Mouse (Mus musculus) MEL (cell line): ENCODE measurements around the gene Pdcd10. TPM values are rescaled to one million over a fixed set of nuclear protein-coding genes. Genes with fewer than 3 reads are reported as not detected.

Experiments
- DNase-seq: peaks from one replicate; pipeline ENCODE4 v3.0.0; 2011; ENCODE audit warnings: low read depth, low spot score
- H3K27ac ChIP-seq: 2 replicates; pipeline ENCODE4 v1.5.1; 2012; ENCODE audit warnings: low read depth, mild to moderate bottlenecking, control low read depth, low read length, moderate library complexity; ENCODE audit not compliant: control insufficient read depth
- H3K27me3 ChIP-seq, 2 experiments: fragments of 150-350 bp in 1 of 2; sonication (generic) in 1 of 2; 2 replicates each; pipeline ENCODE4 v1.6.1; 2012; ENCODE audit warnings: low read length in 2 of 2, mild to moderate bottlenecking in 2 of 2, improper control_type of control experiment in 1 of 2, moderate library complexity in 1 of 2; ENCODE audit not compliant: insufficient read depth in 2 of 2, control insufficient read depth in 1 of 2
- H3K36me3 ChIP-seq, 2 experiments: 2 replicates each; pipeline ENCODE4 v1.6.1; 2012 to 2014; ENCODE audit warnings: low read length in 2 of 2, improper control_type of control experiment in 1 of 2, inconsistent platforms in 1 of 2, mild to moderate bottlenecking in 1 of 2; ENCODE audit not compliant: insufficient read depth in 2 of 2, control insufficient read depth in 1 of 2
- H3K4me1 ChIP-seq, 2 experiments: fragments of 150-350 bp in 1 of 2; sonication (generic) in 1 of 2; 2 replicates each; pipeline ENCODE4 v1.6.1; 2012; ENCODE audit warnings: low read length in 2 of 2, improper control_type of control experiment in 1 of 2, mild to moderate bottlenecking in 1 of 2; ENCODE audit not compliant: insufficient read depth in 2 of 2, control insufficient read depth in 1 of 2
- H3K4me3 ChIP-seq, 2 experiments: fragments of 150-350 bp in 1 of 2; sonication (generic) in 1 of 2; 2 replicates each; pipeline ENCODE4 v1.5.1; 2012; ENCODE audit warnings: low read depth in 2 of 2, low read length in 2 of 2, mild to moderate bottlenecking in 2 of 2, moderate library complexity in 2 of 2, control low read depth in 1 of 2, improper control_type of control experiment in 1 of 2; ENCODE audit not compliant: control insufficient read depth in 1 of 2, insufficient read depth in 1 of 2
- H3K79me2 ChIP-seq: 2 replicates; pipeline ENCODE4 v1.6.1; 2012; ENCODE audit warnings: mild to moderate bottlenecking, low read length, moderate library complexity; ENCODE audit not compliant: control insufficient read depth, poor library complexity, insufficient read depth
- H3K9ac ChIP-seq: 2 replicates; pipeline ENCODE4 v1.6.1; 2012; ENCODE audit warnings: low read depth, mild to moderate bottlenecking, control low read depth, low read length, moderate library complexity; ENCODE audit not compliant: control insufficient read depth, poor library complexity, severe bottlenecking
- H3K9me3 ChIP-seq: fragments of 150-350 bp; sonication (generic); replicated peaks from 2 replicates; pipeline ENCODE4 v1.6.1; 2012; ENCODE audit warnings: mild to moderate bottlenecking, low read length, improper control_type of control experiment, moderate library complexity; ENCODE audit not compliant: insufficient read depth
- BHLHE40 ChIP-seq: IDR thresholded peaks from 2 replicates; pipeline ENCODE4 v1.6.1; 2012; ENCODE audit warnings: low read depth, mild to moderate bottlenecking, inconsistent platforms, low read length, improper control_type of control experiment, borderline replicate concordance
- CHD2 ChIP-seq: IDR thresholded peaks from 2 replicates; pipeline ENCODE4 v1.6.1; 2011; ENCODE audit warnings: low read length, improper control_type of control experiment
- CTCF ChIP-seq, 3 experiments: IDR thresholded peaks in 2 of 3; conservative IDR thresholded peaks in 1 of 3; 2 replicates each; pipeline ENCODE4 v1.5.1; 2011 to 2012; ENCODE audit warnings: low read length in 3 of 3, low read depth in 2 of 3, mild to moderate bottlenecking in 2 of 3, improper control_type of control experiment in 1 of 3, inconsistent platforms in 1 of 3, mixed read lengths in 1 of 3, moderate library complexity in 1 of 3; ENCODE audit not compliant: control insufficient read depth in 1 of 3, insufficient read depth in 1 of 3, poor library complexity in 1 of 3, severe bottlenecking in 1 of 3
- E2F4 ChIP-seq: IDR thresholded peaks from 2 replicates; pipeline ENCODE4 v1.6.1; 2011; ENCODE audit warnings: low read depth, low read length, improper control_type of control experiment, borderline replicate concordance
- EP300 ChIP-seq, 2 experiments: IDR thresholded peaks; 2 replicates each; pipeline ENCODE4 v1.6.1; 2011; ENCODE audit warnings: improper control_type of control experiment in 2 of 2, low read length in 2 of 2, low read depth in 1 of 2, mild to moderate bottlenecking in 1 of 2
- ETS1 ChIP-seq: IDR thresholded peaks from 2 replicates; pipeline ENCODE4 v1.6.1; 2012; ENCODE audit warnings: low read depth, mild to moderate bottlenecking, inconsistent platforms, low read length, improper control_type of control experiment, moderate library complexity
- HCFC1 ChIP-seq: IDR thresholded peaks from 2 replicates; pipeline ENCODE4 v1.6.1; 2012; ENCODE audit warnings: low read depth, mild to moderate bottlenecking, inconsistent platforms, low read length, improper control_type of control experiment, moderate library complexity
- KAT2A ChIP-seq: conservative IDR thresholded peaks from 2 replicates; pipeline ENCODE4 v1.6.1; 2012; ENCODE audit warnings: low read depth, low read length, improper control_type of control experiment, inconsistent platforms
- MXI1 ChIP-seq: IDR thresholded peaks from 2 replicates; pipeline ENCODE4 v1.6.1; 2011; ENCODE audit warnings: mild to moderate bottlenecking, low read depth, low read length, improper control_type of control experiment
- MYB ChIP-seq: IDR thresholded peaks from 2 replicates; pipeline ENCODE4 v1.6.1; 2011; ENCODE audit warnings: mild to moderate bottlenecking, low read depth, low read length, improper control_type of control experiment
- MYC ChIP-seq: IDR thresholded peaks from 2 replicates; pipeline ENCODE4 v1.6.1; 2011; ENCODE audit warnings: low read depth, mild to moderate bottlenecking, low read length, improper control_type of control experiment, moderate library complexity
- NELFE ChIP-seq: IDR thresholded peaks from 2 replicates; pipeline ENCODE4 v1.6.1; 2011; ENCODE audit warnings: low read depth, low read length, improper control_type of control experiment
- NRF1 ChIP-seq: IDR thresholded peaks from 2 replicates; pipeline ENCODE4 v1.6.1; 2014; ENCODE audit warnings: low read depth, mild to moderate bottlenecking, inconsistent platforms, low read length, improper control_type of control experiment, moderate library complexity; ENCODE audit not compliant: poor library complexity, insufficient read depth, severe bottlenecking
- POLR2A ChIP-seq, 2 experiments: IDR thresholded peaks; 2 replicates each; pipeline ENCODE4 v1.6.1; 2011 to 2012; ENCODE audit warnings: low read length in 2 of 2, mild to moderate bottlenecking in 2 of 2, control low read depth in 1 of 2, improper control_type of control experiment in 1 of 2, low read depth in 1 of 2, moderate library complexity in 1 of 2; ENCODE audit not compliant: control insufficient read depth in 1 of 2, insufficient read depth in 1 of 2, poor library complexity in 1 of 2
- POLR2AphosphoS2 ChIP-seq: IDR thresholded peaks from 2 replicates; pipeline ENCODE4 v1.6.1; 2011; ENCODE audit warnings: low read length, improper control_type of control experiment
- POLR2AphosphoS5 ChIP-seq: IDR thresholded peaks from 2 replicates; pipeline ENCODE4 v1.6.1; 2012; ENCODE audit warnings: low read depth, borderline replicate concordance, mild to moderate bottlenecking, inconsistent platforms, low read length, moderate library complexity, mixed read lengths
- RAD21 ChIP-seq: IDR thresholded peaks from 2 replicates; pipeline ENCODE4 v1.6.1; 2011; ENCODE audit warnings: mild to moderate bottlenecking, low read depth, low read length, improper control_type of control experiment
- RCOR1 ChIP-seq: IDR thresholded peaks from 2 replicates; pipeline ENCODE4 v1.6.1; 2012; ENCODE audit warnings: low read depth, mild to moderate bottlenecking, inconsistent platforms, low read length, improper control_type of control experiment
- SIN3A ChIP-seq: IDR thresholded peaks from 2 replicates; pipeline ENCODE4 v1.6.1; 2012; ENCODE audit warnings: low read length, improper control_type of control experiment, inconsistent platforms
- TAL1 ChIP-seq: IDR thresholded peaks from 2 replicates; pipeline ENCODE4 v1.6.1; 2012; ENCODE audit warnings: mild to moderate bottlenecking, inconsistent platforms, low read length, moderate library complexity, mixed read lengths
- UBTF ChIP-seq: IDR thresholded peaks from 2 replicates; pipeline ENCODE4 v1.6.1; 2012; ENCODE audit warnings: low read depth, mild to moderate bottlenecking, inconsistent platforms, low read length, improper control_type of control experiment, moderate library complexity, borderline replicate concordance; ENCODE audit not compliant: insufficient read depth
- USF2 ChIP-seq, 2 experiments: IDR thresholded peaks; 2 replicates each; pipeline ENCODE4 v1.6.1; 2011 to 2012; ENCODE audit warnings: improper control_type of control experiment in 2 of 2, low read length in 2 of 2, borderline replicate concordance in 1 of 2, inconsistent platforms in 1 of 2, low read depth in 1 of 2, mild to moderate bottlenecking in 1 of 2; ENCODE audit not compliant: insufficient read depth in 1 of 2
- ZC3H11A ChIP-seq: IDR thresholded peaks from 2 replicates; pipeline ENCODE4 v1.6.1; 2012; ENCODE audit warnings: low read depth, mild to moderate bottlenecking, inconsistent platforms, low read length, improper control_type of control experiment
- ZKSCAN1 ChIP-seq: IDR thresholded peaks from 2 replicates; pipeline ENCODE4 v1.6.1; 2012; ENCODE audit warnings: low read depth, mild to moderate bottlenecking, inconsistent platforms, low read length, improper control_type of control experiment, moderate library complexity
- ZMIZ1 ChIP-seq: IDR thresholded peaks from 2 replicates; pipeline ENCODE4 v1.6.1; 2012; ENCODE audit warnings: low read depth, mild to moderate bottlenecking, inconsistent platforms, low read length, improper control_type of control experiment, moderate library complexity
- ZNF384 ChIP-seq: IDR thresholded peaks from 2 replicates; pipeline ENCODE4 v1.6.1; 2012; ENCODE audit warnings: low read depth, mild to moderate bottlenecking, inconsistent platforms, low read length, improper control_type of control experiment
- polyA plus RNA-seq, 2 experiments: library from polyadenylated mRNA; stranded (reverse) in 1 of 2; unstranded in 1 of 2; fragments of >175 nt in 1 of 2; fragments of >200 nt in 1 of 2; gene quantifications; 2 replicates each; pipeline versions ENCODE4 v1.2.1 to v1.2.4; 2012; ENCODE audit warnings: low replicate concordance in 2 of 2, low read depth in 1 of 2; ENCODE audit not compliant: insufficient read length in 2 of 2, insufficient read depth in 1 of 2, missing spikeins in 1 of 2
- total RNA-seq: library from RNA; depleted of rRNA; stranded (reverse); fragments of 300-350 nt; gene quantifications from 2 replicates; pipeline ENCODE4 v1.2.3, GENCODE M21; 2012

Pdcd10 gene
- total and polyA plus RNA-seq, 3 experiments, result 41.4 to 110 (median 42.8) TPM

- DNase-seq, result no peak
- Histone ChIP-seq H3K27me3 (no peaks in the 10 kb centered on the region; a peak in 1 of 4 replicates), H3K27ac (no peak overlapping the region), H3K9ac (no peak overlapping the region), H3K4me1 (no peaks in the 10 kb centered on the region), H3K4me3 (no peak overlapping the region), H3K79me2 (no peaks in the 10 kb centered on the region), H3K9me3 (no peaks in the 10 kb centered on the region), H3K36me3 (no peaks in the 10 kb centered on the region)
- TF ChIP-seq HCFC1 (no peak), POLR2AphosphoS2 (no peak), ETS1 (no peak), RAD21 (no peak), ZC3H11A (no peak), TAL1 (no peak), POLR2AphosphoS5 (no peak), ZKSCAN1 (no peak), UBTF (no peak), MYC (no peak), RCOR1 (no peak), SIN3A (no peak), MYB (no peak), MXI1 (no peak), ZMIZ1 (no peak), USF2 (IDR thresholded peaks at IDR 0.05; ENCODE audit: borderline replicate concordance in 1 of 2, insufficient read depth in 1 of 2, low read depth in 1 of 2, low read length in 2 of 2) (no peak), CTCF (IDR thresholded peaks at IDR 0.05 in 2 of 3, conservative IDR thresholded peaks at IDR 0.05 in 1 of 3; ENCODE audit: control insufficient read depth in 1 of 3, insufficient read depth in 1 of 3, low read depth in 2 of 3, low read length in 3 of 3, poor library complexity in 1 of 3, severe bottlenecking in 1 of 3) (no peak)
Measured at GRCm38 (mm10) chr3:75492913-75493312, 63.7 kb downstream of the Pdcd10 start.

GRCm38 (mm10) chr3:75482056-75482455 lies 74.6 kb downstream of the Pdcd10 start, which contains the start of gene Wdr49:
TSS of gene Wdr49 (minus strand) at chr3:75482156.
- H3K4me3 ChIP-seq, result no peak within 1 kb of the TSS
- no peaks in the 10 kb centered on the region for H3K79me2 ChIP-seq
- no peaks in the 10 kb centered on the region for H3K36me3 ChIP-seq
- TF ChIP-seq NELFE, result no peak
- no peak for TF ChIP-seq ZKSCAN1
- TF ChIP-seq ZNF384, result no peak
- TF ChIP-seq RAD21, result no peak
- no peak for TF ChIP-seq CTCF (IDR thresholded peaks at IDR 0.05 in 2 of 3, conservative IDR thresholded peaks at IDR 0.05 in 1 of 3; ENCODE audit: control insufficient read depth in 1 of 3, insufficient read depth in 1 of 3, low read depth in 2 of 3, low read length in 3 of 3, poor library complexity in 1 of 3, severe bottlenecking in 1 of 3)
- no peak for TF ChIP-seq POLR2A (IDR thresholded peaks at IDR 0.05; ENCODE audit: control insufficient read depth in 1 of 2, insufficient read depth in 1 of 2, low read depth in 1 of 2, low read length in 2 of 2, poor library complexity in 1 of 2)
- TF ChIP-seq UBTF, result no peak
- no peak for TF ChIP-seq EP300 (IDR thresholded peaks at IDR 0.05; ENCODE audit: low read depth in 1 of 2, low read length in 2 of 2)
- no peak for TF ChIP-seq MYC
- TF ChIP-seq BHLHE40, result no peak
- TF ChIP-seq NRF1, result no peak
- no peak for TF ChIP-seq E2F4
- no peak for TF ChIP-seq CHD2
- no peak for TF ChIP-seq POLR2AphosphoS5
- no peak for TF ChIP-seq RCOR1
- no peak for TF ChIP-seq ZMIZ1
- no peak for TF ChIP-seq KAT2A
- no peaks in the 10 kb centered on the region for H3K27me3 ChIP-seq
- no peak for DNase-seq
- no peaks in the 10 kb centered on the region for H3K9me3 ChIP-seq
- no peak within 1 kb of the TSS for H3K9ac ChIP-seq
- no peak within 1 kb of the TSS for H3K27ac ChIP-seq
- H3K4me1 ChIP-seq, result no peaks in the 10 kb centered on the region
